Mouse (Mus musculus) lung, postnatal 10 days (tissue): ENCODE measurements at regions not wholly inside any gene's neighbourhood (a gene's known extent, or its start where the extent isn't known, plus 50 kb on each side); places are given as distances from the start of the nearest gene placed in this dataset.

ENCODE experiments used
- DNase-seq: peaks from one replicate; pipeline ENCODE4 v3.0.0; 2021

DNA sequence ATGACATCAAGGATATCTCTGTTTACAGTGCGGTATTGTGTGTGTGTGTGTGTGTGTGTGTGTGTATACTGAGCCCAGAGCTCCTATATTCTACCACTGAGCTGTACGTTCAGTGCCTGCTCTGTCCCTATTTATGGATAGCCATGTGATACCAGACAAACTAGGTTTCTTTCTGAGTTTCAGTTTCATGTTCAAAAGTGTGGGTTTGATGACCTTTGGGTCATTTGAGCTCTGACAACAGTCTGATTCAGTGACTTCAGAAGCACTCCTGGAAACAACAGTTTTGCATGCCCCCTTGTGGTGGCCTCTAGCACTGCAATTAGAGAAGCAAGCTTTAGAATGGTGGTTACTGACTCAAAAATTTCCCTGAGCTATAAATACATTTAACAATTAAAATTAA lies 50.9 kb upstream of the Tent2 start:
- DNase-seq, result peak; percentile 85

DNA sequence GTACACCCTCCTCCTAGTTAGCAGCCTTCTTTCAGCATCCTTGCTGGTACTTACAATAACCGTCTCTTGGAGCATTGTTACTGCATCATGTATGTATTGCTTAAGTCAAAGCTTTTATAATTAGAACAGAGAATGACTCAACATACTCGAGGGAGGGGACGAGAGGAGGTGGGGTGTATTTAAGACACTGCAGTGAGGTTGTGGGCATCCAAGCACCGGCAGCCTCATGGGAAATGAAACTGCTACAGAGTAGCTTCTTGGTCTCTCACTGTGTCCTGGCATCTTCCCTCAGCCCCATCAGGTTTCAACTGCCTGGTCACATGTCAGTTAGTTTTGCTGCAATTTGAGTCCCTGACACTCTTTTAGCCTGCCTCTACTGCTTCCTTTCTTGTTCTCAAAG lies 50.7 kb upstream of the Homer1 start:
- no peak for DNase-seq
